Mouse (Mus musculus): Measurements from ENCODE around the gene Ppp6r3.

Gene Ppp6r3

DNA sequence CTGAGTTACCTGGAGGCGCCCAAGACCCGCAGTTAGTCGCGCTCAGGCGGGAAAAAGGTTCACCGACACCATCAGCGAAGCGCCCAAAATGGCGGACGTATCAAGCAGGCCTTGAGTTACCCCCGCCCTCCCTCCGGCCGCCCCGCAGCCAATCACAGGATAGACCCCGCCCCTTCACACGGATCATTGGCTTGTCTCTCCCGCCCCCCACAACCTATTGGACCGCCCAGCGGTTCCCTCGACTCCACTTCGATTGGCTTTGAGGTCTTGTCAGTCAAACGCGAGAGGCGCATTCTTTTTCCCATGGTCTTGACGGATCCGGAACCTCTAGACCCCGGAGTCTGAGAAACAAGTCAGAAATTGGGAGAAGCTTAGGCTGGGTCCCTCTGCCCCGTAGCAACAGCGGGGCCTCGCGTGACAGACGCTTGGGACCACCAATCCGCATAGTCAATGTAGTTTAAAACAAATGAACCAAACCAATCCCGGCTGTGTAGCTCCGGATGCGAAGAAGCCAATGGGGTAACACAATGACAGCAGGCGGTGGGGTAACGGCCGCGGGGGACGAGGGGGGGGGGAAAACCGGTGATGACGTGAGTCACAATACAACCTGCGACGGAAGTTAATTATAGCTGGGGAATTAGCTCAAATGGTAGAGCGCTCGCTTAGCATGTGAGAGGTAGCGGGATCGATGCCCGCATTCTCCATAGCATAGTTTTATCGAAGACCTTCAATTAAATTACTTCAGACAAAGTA lies at the start of gene Ppp6r3:
Gene Ppp6r3, minus strand, starts transcription at position 118 of the 753 bp plus-strand sequence.
- DNase-seq (ENCODE audit: low read depth, low spot score): peak; percentile 99

DNA sequence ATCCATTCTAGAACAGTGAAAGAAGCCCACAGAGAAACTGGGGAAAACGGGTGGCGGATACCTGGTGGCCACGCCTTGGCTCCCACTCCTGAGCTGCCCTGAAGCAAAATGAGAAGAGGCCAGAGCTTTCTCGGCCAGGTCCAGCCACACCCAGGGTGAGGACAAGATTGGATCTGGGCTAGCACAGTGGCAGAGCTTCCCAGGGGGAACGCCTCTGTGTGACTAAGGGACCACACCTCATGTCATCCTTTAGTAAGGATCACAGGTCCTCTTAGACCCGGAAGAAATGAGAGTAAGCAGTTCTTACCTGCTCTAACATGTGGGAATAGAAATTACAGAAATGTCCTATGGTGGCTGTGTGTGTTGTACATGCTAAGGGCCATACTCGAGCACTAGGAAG lies 49.6 kb upstream of the Ppp6r3 start:
- DNase-seq (ENCODE audit: low read depth, low spot score): no peak

DNA sequence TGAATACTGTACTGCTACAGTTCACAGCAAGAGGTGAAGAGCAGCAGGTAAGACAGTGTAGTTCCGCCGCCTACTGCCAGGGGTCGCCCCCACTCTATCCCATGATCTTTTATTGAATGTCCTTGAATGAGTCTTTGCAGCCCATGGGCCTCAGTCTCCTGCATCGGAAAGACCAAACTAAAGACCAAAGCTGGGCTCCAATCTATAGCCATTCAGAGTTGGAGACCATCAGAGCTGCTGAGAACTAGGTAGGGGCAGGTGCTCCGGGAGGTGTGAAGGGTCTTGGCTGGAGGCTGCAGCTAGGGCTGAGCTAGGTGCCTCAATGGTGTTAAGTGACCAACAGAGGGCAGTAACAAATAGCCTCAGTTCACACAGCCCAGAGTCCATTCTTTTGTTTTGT lies 48.3 kb upstream of the Ppp6r3 start:
- peak; percentile 67 for DNase-seq (ENCODE audit: low read depth, low spot score)

DNA sequence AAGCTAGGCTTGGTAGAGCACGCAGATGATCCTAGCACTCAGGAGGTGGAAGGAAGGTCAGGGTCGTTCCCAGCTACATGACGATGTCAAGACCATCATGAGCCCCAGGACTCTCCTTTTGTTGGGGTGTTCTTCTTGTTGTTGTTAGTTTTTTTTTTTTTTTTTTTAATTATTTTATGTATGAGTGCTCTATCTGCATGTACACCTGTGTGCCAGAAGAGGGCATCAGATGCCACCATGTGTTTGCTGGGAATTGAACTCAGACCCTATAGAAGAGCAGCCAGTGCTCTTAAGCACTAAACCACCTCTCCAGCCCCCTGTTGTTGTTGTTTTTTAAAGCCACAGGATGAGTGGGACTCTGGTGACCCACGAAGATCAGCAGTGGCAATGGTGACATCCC lies 47.7 kb upstream of the Ppp6r3 start:
- peak; percentile 21 for DNase-seq (ENCODE audit: low read depth, low spot score)

DNA sequence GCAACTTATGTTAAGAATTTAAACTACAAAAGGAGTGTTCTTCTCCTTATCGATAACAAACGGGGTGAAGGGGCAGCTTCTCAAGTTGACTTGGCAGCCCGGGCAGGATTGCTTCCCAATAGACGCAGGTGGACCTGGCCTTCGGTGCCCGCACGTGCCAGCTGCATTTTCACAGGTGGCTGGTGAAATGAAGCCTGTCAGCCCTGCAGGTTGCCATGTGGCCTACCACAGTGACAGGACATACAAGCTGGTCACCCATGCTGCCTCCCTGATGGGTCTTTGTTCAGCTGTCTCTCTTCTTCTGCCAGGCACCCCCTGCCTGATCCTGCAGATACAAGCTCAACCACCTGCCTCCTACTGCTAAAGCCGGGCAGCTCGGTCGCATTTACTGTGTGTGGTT lies 45.3 kb upstream of the Ppp6r3 start:
- DNase-seq (ENCODE audit: low read depth, low spot score): no peak

DNA sequence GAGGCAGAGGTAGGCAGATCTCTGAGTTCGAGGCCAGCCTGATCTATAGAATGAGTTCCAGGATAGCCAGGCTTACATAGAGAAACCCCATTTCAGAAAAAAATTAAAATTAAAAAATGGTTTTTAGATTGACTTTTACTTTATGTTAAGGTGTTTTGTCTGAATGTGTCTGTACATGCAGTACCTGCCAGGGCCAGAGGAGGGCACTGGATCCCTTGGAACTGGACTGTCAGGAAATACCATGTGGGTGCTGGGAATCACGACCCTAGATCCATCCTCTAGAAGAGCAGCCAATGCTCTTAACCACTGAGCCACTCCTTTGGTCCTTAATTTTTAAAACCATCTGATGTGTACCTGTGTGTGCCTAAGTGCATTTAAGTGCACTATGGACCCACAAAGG lies 43.8 kb upstream of the Ppp6r3 start:
- DNase-seq (ENCODE audit: low read depth, low spot score): peak; percentile 55

DNA sequence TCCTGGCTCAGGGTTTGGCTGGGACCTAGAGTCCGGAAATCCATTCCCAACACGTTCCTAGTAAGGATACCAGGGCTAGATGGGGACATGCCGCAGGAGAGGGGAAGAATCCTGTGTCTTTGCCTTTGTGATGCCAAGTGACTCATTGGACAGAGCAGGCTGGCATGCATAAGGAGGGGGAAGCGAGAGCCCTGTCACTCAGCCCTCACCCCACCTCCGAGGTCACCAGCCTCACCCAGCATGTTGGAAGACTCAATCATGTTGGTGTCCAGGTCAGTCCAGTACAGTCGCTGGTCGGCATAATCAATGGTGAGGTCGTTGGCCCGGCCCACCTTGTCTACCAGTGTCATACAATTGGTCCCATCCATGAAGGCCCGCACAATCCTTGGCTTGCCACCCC lies 38.4 kb upstream of the Ppp6r3 start:
- DNase-seq (ENCODE audit: low read depth, low spot score): no peak

DNA sequence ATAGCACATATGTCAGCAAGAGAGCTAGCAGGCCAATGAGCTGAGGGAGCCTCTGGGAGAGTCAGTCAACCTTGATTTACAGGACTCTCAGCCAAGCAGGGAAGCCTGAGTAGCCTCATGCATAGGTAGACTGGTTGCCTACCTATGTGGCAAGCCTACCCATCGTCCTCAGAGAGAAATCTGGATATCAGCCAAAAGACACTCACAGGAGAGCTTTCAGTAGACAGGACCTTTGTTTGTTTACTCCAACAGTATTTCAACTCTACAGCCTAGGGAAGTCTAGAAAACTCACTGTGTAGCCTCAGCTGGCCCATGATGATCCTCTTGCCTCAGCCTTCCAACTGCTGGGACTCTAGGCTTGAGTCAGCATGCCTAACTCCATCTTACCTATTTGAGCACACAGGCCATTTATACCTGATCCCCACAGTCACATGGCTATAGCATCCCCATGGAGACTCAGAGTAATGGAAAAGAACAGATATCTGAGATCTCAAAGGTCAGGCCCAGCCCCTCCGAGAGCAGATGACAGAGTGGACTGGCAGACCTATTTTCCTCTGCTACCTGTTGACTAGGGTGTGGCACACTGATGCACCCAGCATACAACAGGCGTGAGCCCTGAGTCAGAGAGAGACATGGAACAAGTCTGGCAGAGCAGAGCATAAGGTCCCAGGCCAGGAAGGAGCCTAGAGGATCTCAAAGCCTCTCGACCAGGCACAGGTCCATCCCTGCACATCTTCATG lies 37.2 kb upstream of the Ppp6r3 start:
- DNase-seq (ENCODE audit: low read depth, low spot score): no peak

DNA sequence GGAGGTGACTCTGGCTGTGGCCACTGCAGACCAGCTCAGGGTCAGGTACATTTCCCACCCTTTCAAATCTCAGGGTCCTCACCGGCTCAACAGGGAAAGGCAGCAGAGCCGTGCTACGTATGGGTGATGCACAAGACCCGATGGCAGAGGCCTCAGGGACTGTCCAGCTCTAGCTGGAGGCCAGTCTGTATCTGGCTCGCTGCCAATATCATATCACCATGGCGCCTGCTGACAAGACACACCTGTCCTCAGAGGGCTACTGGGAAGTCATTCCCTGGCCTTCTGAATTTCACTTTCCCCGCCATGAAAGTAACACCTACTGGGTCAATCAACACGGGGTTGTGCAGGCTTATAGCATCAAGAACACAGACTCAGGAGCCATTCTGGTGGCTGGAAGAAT lies 36.2 kb upstream of the Ppp6r3 start:
- DNase-seq (ENCODE audit: low read depth, low spot score): no peak

DNA sequence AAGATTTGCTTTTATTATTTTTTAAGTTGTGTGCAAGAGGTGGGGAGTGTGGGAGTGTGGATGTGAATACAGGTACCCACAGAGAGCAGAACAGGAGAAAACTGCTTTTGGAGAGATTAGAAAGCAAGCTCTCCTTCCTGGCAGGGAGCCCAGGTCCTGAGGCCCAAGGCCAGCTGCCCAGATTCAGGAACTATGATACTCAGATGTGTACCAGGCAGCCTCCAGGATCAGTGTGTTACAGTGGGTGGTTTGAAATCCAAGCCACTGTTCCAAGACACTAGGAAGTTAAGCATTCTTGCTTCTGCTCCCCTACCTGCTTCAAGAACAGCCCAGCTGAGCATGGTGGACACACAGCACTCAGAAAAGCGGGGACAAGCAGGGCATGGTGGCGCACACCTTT lies 35.3 kb upstream of the Ppp6r3 start:
- no peak for DNase-seq (ENCODE audit: low read depth, low spot score)

DNA sequence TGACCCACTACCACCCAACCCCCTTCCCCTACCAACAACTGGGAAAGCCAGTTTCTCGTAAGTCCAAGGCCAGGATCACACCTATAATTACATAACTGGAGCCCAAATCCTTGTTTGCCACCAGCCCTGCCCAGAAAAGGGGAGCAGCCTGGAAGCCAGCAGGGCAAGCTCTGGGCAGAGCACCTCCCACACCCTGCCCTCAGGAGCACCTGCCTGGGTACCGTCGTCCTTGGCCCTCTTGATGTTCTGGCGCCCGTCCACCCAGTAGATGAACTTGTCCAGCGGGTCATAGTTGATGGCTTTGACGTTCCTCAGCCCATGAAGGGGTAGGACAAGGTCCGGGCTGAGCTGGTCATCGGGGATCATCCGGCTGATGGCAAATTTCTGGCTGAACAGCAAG lies 34.3 kb upstream of the Ppp6r3 start:
- no peak for DNase-seq (ENCODE audit: low read depth, low spot score)

DNA sequence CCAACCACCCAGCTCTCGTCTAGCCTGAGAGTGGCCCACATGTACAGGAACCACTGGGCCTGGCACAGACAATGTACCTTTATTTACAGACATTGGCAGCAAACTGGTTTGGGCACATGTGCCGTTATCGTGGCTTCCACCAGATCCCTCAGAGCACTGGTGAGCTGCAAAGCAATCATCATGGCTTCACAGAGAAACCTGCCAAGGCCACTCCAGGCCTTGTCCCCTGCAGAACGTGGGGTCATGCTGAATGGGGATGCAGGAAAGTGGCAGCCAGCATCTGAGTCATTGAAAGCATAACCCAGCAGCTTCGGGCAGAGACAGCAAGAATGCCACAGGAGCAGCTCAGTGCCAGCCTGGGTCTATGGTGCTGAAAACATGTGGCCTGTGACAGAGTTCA lies 18.8 kb upstream of the Ppp6r3 start:
- DNase-seq (ENCODE audit: low read depth, low spot score): no peak

DNA sequence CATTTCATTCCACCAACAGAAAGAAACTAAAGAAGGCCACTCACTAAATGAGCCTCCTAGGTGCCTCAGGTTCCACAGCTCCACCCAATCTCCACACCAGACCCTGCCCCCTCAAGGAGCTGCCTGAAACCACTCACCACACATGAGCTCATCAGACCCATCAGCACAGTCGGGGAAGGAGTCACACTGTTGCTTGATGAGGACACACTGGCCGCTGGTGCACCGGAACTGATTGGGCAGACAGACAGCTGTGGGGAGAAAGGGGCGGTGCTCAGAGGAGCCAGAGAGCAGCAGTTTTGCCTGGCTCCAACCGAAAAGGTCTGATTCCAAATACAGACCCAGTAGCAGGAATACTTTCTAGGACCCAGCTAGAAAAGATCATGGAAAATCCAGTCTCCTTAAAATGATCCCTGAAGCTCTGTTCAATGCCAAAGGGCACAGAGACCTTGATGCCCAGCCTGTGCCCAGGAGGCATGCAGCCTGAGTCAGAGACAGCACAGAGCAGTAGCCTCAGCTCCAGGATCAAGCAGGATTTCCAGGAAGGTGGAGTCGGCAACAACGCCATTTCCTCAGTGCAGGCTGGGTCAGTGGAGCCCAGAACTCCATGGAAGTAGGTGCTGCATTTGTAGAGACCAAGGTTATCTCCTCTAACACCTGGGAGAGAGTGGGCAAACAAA lies 18.0 kb upstream of the Ppp6r3 start:
- no peak for DNase-seq (ENCODE audit: low read depth, low spot score)

DNA sequence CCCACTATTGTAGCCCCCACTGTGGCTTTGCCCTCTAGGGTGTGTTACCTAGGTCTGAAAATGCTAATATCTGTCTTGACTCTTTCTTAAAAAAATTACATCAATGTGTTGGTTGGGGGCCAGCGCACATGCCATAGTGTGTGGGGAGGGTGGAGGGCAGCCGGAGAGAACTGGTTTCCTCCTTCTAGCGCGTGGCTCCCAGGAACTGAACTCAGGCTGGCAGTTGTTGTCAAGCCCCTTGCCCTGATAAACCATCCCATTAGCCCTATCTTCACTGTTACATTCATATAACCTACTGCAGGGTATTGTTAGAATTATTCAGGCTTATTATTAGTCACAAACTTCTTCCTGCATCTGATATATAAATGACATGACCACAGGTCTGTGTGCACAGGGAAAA lies 14.4 kb upstream of the Ppp6r3 start:
- no peak for DNase-seq (ENCODE audit: low read depth, low spot score)

DNA sequence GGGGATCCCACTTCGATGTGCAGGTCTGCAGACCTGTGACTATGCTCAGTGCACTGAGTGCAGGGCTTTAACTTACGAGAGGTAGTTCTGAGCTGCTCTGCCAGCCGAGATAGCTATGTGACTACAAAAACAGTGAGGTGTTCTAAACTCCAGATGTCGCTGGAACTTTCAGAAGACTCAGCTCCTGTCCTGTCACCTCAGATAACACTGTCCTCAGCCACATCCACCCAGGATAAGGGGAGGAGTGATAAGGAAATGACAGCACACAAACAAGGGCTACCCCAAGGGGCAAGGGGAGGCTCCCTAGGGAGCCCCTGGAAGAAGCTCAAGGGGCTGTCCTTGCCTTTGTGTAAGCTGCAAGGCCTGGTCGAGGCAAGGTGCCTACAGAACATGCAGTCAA lies 14.0 kb upstream of the Ppp6r3 start:
- no peak for DNase-seq (ENCODE audit: low read depth, low spot score)

DNA sequence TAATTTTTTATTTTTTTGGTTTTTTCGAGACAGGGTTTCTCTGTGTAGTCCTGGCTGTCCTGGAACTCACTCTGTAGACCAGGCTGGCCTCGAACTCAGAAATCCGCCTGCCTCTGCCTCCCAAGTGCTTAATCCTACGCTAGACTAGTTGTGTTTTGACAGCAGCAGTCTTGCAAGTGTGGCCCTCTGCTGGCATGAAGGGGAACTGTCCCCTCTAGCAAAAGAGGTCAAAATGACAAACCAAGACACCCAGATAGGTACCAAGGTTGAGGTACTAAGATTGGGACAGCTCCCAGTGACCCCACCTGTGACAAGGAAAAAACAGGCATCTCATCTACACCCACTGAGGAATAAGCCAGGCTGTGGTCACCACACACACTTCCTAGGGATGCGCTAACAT lies 12.2 kb upstream of the Ppp6r3 start:
- DNase-seq (ENCODE audit: low read depth, low spot score): peak; percentile 80

DNA sequence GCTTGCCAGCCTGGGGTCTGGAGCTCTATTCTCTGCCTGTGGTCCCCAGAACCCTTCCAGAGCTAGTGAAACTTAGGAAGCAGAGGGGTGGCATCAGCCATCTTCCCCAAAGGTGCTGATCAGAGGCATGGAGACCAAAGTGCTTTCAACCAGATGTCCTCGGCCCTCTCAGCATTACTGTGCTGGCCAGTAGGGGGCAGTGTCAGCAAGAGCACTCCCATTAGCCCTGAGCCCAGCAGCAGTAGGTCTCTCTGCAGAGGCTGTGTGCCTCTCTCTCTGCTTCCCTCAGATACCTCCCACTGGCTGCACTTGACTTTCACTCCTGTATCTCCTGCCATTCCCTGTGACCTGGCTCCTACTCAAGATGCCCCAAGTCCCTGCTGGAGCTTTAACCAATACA lies 11.0 kb upstream of the Ppp6r3 start:
- DNase-seq (ENCODE audit: low read depth, low spot score): peak; percentile 83

DNA sequence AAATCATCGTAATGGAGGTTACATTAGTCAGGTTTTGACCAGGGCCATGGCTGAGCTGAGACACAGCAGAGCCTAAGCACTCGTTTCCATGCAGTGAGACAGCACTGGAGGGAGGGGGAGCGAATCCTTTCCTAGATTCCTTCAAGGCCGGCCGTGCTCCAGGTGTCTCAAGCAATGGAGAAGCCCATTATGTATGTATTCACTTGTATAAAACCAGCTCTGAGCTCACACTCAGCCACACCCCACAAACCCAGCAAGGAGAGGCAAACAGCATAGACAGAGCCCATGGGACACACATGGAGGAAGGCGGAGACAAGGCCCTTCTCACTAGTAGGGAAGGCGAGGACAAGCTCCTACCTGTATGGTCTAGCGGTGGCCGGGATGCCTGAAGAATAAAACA lies 10.5 kb upstream of the Ppp6r3 start:
- peak; percentile 58 for DNase-seq (ENCODE audit: low read depth, low spot score)

DNA sequence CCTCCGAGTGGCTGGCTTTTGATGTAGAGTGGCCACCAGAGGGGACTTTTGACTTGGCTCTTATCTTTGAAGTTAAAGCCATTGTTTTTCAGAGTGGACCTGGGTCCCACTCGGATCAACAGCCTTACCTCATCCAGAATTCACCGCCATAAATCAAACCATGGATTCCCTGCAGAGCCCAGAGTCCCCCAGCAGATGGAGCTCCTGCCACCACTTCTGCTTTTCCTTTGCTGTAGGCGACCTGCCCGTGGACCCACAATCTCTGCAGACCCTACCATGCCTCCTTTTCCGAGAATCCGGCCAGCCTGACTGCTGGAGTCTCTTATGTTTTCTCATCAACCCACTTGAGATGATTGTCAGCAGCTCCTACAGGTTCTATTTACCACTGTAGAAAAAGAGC lies 5.8 kb upstream of the Ppp6r3 start:
- DNase-seq (ENCODE audit: low read depth, low spot score): peak; percentile 69

DNA sequence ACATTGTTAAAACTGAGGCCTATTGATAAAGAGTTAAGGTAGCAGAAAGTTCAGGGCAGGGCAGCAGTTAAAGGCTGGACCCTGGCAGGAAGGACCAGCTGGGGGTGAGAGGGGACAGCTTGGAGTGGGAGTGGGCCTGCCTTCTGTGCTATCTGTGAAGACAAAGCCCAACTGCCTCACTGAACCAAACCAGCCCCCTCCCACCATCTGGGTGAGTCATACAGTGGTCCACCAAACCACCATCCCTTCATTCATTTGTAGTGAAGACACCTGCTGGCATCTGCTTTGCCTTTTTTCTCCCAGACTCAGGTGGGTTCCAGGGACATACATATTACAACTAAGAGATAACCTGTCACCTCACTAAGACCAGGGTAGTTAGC lies 2.4 kb upstream of the Ppp6r3 start:
- DNase-seq (ENCODE audit: low read depth, low spot score): no peak

DNA sequence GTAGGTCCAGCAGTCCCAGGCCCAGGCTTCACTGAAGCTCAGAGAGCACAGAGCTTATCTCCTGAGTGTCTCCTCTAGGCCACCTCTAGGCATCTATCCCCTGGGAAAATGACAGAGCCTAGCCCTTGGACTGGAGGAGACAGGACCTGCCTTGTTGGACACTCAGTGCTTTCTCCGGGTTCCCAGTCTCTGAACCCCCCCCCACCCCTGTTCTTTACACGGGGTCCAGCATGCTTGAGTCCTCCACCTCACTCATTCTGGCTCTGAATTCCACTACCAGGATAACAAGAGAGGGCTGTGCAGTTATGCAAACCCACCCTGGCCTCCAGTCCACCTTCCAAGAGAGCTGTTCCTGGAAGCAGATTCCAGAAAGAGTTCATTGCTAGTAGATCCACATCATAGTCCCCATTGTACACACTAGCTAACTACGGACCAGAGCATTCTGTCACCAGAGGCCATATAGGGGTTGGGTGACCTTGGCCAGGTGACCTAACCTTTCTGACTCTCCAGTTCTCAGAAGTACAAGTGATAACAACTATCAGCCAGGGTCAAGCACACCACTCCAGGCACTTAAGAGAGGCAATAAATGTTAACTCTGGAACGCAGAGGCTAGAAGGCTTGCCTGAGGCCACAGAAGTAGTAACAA lies 1.8 kb upstream of the Ppp6r3 start:
- no peak for DNase-seq (ENCODE audit: low read depth, low spot score)
